Mouse (Mus musculus): Measurements from ENCODE around the gene Ccr1.
A peak's percentile ranks its signal among the peaks of the same experiment; 100 is the strongest.

DNA sequence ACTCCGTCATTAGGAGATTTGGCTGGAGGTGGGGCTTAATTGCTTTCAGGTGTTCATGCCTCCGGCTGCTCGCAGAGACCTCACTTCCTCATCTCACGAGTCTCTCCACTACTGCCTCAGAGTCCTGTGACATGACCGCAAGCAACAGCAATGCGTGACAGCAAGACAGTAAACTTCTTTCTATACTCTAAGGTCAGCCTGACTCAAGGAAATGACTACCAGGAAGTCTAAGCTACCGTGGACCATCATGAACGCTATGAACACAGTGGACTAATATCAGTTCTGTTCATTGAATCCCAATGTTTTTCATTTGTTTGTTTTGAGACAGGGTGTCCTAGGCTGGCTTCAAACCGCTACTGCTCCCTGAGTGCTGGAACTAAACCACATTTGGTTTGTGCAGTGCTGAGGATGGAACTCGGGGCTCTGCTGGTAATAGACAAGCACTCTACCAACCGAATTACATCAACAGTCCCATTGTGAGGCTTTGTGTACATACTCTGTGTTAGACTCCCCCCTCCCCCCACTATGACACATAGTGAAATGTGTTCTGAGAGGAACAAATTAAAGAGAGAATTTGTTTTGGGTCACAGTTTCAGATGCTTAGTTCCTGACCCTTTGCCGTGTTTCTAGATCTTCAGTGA lies 40.3 kb downstream of the Ccr1 start:
- TF ChIP-seq CTCF (IDR thresholded peaks at IDR 0.05; ENCODE audit: extremely low read depth, insufficient read depth, insufficient read length, insufficient replicate concordance) (no peak), POLR2A (IDR thresholded peaks at IDR 0.05; ENCODE audit: low read depth, low read length) (peak; percentile 81)

All from spleen, adult 2 months (tissue).